Mouse (Mus musculus) right cerebral cortex, postnatal 14 days (tissue): Measurements from ENCODE around the gene Fam126a.

Experiments used
- DNase-seq: peaks from one replicate; pipeline ENCODE4 v3.0.0; 2022

The Fam126a gene

GRCm38 (mm10) chr5:24039423-24039822, 8.9 kb upstream of the Fam126a start:
- no peak for DNase-seq

- DNase-seq: no peak
Observed at GRCm38 (mm10) chr5:24038819-24039218, 8.3 kb upstream of the Fam126a start.

- no peak for DNase-seq
Observed at GRCm38 (mm10) chr5:24038190-24038589, 7.7 kb upstream of the Fam126a start.

DNA sequence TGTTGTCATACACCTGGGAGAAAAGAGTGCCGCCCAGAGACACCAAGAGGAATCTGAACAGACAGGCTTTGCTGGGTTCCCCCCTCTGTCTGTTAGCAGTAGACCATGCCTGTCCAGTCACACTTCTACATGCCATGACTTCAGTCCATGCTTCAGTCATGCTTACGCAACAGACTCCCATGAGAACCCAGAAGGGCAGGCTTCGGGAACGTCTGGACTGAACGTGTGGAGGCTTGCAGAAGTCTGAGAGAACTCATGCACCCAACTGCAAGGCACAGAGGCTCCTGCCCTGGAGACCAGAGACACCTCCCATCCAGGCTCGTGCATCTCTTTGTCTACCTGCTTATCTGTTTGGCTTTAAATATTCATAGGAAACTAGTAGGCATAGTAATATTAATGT, 6.2 kb upstream of the Fam126a start:
- DNase-seq: no peak

- DNase-seq: no peak
Observed at GRCm38 (mm10) chr5:24034970-24035369, 4.5 kb upstream of the Fam126a start.

GRCm38 (mm10) chr5:24034091-24034490, 3.6 kb upstream of the Fam126a start:
- no peak for DNase-seq

DNA sequence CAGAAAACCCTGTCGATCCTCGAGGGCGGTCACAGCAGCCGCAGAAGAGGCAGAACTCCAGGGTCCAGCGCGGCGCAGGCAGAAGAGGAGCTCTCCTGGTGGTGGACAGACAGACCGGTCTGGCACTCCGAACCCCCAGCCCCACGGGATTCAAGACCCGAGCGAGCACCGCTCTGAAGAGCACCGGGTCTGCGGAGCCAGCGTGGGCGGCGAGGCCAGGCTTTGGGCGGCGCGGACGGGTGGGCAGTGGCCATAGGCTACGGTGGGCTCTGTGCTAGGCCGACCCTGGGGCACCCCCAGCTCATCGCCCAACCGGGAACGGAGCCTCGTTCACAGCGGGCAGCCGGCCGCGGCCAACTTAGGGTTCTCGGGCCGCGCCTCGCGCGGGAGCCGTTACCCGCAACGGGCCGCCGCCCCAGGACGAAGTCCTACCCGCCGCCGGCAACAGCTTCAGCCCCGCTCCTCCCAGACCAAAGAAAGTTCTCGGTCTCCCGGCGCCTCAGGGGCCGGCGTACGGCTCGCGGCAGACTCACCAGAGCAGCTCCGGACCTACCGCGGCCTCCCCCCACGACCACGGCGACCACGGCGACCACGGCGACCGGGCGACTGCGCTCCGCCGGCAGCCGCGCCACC, 428 bp downstream of the Fam126a start:
- peak; percentile 22 for DNase-seq

GRCm38 (mm10) chr5:24029331-24029771, 1.1 kb downstream of the Fam126a start:
- DNase-seq: peak; percentile 38

GRCm38 (mm10) chr5:24024957-24025356, 5.5 kb downstream of the Fam126a start:
- no peak for DNase-seq

DNA sequence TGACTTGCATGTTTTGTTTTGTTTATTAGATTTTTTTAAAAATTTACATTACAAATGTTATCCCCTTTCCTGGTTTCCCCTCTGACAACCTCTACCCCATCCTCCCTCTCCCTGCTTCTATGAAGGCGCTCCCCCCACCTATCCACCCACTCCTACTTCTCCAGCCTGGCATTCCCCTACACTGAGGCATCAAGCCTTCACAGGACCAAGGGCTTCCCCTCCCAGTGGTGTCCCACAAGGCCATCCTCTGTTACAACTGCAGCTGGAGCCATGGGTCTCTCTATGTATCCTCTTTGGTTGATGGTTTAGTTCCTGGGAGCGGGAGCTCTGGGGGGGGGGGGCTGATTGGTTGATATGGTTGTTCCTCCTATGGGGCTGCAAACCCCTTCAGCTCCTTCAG, 7.3 kb downstream of the Fam126a start:
- DNase-seq: no peak

GRCm38 (mm10) chr5:24021683-24022082, 8.8 kb downstream of the Fam126a start:
- DNase-seq: no peak

DNA sequence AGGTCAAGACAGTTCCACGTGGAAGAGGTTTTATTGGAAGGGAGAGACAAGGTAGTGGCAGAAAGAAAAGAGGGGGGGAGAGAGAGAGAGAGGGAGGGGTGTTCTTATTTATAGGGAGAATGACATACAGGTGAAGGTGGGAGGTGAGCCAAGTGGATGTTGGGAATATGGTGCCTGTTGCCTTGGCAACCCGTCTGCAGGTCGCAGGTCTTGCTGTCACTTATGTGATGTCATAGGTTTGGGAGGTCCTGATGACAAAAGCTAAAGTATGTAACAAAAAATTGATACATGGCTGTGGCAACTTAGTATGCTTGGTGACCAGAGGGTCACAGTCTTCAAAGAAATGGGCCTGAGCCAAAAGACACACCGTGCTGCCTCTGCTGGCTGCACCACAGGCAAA, 10.1 kb downstream of the Fam126a start:
- DNase-seq: no peak

GRCm38 (mm10) chr5:24019341-24020185, 10.9 kb downstream of the Fam126a start:
- DNase-seq: no peak

DNA sequence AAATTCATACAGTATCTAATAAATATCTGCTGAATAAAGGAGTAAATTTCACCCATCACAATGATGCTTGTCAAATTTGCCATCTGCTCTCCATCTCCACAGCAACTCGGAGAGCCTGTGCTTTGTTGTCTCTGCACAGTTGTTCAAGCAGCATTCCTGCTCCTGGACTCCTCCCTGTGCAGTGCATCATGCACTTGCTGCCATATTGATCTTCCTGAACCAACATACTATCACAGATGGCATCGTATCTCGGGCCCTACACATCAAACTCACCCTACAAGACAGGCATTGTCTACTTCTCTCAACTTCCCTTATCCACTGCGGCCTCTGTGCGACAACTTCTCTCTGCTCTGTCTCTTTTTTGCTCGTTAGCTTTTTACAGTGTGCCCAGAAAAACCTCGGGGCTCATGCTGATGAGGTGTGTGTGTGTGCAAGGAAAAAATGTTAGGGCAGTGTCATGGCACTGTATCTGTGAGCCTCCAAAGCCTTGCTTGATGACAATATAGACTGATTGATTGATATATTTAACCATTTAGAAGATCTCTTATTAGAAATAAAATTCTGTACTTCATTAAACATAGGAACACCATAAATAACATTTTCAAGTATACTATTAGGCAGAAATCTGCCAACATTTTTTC, 11.7 kb downstream of the Fam126a start:
- DNase-seq: no peak

DNA sequence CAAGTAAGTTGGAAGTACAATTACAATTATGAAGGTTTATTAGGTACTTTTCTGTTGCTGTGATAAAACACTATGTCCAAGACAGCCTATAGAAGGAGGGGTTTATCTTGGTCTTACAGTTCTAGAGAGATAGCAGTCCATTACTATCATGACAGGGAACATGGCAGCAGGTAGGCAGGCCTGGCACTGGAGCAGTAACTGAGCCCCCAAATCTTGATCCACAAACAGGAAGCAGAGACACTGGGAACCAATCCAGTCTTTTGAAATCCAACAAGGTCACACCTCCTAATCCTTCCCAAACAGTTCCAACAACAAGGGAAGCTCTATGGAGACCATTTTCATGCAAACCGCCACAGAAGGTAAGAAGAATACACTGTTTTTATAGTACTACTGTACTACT, 13.6 kb downstream of the Fam126a start:
- no peak for DNase-seq

DNA sequence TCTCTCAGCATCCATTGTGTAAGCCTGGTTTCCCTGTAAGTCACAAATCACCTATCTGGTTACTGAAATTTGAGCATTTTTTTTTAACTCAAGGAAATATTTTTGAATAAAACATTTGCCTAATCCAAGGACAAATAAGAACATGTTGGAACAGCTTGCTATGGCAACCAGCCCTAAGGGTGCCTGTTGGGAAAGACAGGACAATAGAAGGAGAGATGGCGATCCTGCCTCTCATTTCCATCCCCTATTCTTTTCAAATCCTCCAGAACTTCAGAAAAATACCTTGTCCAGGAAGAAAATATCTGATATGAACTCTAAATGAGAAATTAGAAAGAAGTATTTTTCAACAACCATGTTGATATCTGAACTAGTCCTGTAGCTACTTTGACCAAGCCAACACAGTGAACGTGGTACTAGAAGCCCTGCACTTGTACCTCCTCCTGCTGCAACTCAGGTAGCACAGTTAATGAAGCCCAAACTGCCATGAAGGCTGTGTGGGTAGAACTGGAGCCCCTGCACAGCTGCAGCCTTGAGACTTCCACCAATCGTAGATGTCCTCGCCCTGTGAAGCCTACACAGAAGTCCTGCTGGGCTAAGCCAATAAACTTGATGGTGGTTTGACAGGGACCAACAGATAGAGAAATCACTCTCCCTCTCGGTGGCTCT, 17.0 kb downstream of the Fam126a start:
- DNase-seq: no peak

DNA sequence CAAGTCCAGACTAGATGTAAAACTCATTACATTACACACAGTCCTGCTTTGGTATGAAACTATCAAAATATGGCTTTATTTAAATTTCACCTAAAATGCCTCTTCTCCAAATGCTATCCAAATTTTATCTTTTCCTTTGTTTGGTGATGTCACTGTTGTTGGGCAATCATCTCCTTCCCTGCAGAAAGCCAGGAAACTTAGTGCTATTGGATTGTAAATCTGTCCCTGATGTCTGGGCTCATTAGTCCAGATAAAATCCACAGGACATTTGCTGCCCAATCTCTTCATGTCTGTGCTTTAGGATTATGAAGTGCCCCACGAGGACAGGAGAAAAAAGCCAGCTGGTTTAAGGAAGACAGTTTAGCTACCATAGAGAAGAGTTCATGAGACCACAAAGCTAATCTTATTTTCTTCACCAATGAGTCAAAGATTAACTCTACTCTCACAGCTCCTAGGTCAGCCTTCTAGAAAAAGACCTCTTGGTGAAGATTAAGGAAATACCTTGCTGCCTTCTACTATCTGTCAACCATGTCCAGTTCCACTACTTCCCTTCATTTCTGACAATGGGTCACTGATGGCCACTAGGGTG, 31.3 kb downstream of the Fam126a start:
- no peak for DNase-seq

- no peak for DNase-seq
Observed at GRCm38 (mm10) chr5:23995951-23996350, 34.5 kb downstream of the Fam126a start.

DNA sequence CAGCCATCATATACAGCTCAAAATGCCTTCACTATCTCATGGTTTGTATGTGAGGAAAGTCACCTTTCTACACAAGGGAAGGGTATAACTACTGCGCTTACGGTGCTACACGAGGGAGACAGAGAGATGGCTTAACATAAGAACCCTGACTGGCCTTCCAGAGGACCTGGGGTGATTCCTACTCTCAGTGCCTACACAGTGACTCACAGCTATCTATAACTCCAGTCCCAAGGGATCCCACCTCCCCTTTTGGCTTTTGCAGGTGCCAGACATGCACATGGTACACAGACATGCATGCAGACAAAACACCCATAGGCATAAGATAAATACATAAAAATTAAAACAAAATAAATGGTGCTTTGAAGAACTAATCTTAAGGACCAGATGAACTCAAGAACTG, 35.6 kb downstream of the Fam126a start:
- DNase-seq: no peak

DNA sequence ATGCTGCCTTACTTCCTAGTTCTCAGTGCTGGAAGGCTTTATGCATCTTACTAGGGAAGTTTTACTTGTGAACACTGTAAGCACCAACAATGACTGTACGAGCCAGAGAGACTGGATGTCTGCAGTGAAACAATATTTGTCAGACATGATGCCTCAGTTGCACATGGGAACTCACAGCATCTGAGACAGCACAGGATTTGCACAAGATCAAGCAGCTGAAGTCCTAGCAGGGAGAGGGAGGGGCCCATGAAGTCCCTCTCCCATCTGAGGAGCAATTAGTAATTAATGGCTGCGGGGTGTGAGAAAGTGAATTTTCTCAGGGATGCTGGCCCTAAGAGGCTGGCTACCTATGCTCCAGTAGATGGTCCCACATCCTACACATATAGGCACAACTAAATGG, 36.3 kb downstream of the Fam126a start:
- no peak for DNase-seq

GRCm38 (mm10) chr5:23993553-23993894, 37.0 kb downstream of the Fam126a start:
- no peak for DNase-seq

DNA sequence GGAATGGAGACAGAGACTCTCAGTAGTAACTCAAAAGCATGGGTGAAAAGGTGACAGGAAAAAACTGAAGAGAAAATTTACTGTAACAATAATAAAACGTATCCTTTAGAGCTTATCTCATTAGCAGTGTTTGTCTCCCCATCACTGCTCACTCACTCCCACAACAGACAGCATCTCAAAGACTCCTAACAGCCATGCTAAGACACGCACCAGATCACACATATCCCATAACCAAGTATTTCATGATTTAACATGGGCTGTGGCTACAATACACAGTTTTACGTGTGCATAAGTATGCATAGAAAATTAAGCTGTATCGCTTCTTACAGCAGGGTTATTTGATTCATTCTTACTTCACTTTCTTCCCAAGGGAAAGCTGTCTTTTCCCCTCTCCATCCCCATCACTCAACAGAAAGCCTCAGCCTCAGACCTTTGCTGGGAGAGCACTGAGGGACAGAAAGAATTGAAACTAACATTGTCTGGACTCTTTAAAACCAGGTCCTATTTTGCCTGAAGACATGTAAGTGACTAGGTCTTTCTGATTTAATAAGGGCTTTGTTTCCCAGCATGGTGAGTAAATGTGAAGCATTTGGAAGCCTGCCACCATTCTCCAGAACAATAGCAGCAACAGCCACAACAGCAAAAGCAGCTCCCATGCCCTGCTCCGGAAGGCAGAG, 37.5 kb downstream of the Fam126a start:
- no peak for DNase-seq

- no peak for DNase-seq
Observed at GRCm38 (mm10) chr5:23990001-23990400, 40.5 kb downstream of the Fam126a start.
